Mouse (Mus musculus) gastrocnemius, adult 8-10 months (tissue): Measurements from ENCODE around the gene Grk6. TPM values are rescaled to one million over a fixed set of nuclear protein-coding genes. Genes with fewer than 3 reads are reported as not detected.
A peak's percentile ranks its signal among the peaks of the same experiment; 100 is the strongest.

ENCODE experiments used
- DNase-seq, 2 experiments: peaks; one replicate each; pipeline ENCODE4 v3.0.0; 2022; ENCODE audit warnings: low spot score in 2 of 2
- total RNA-seq, 4 experiments: library from RNA; stranded (reverse); gene quantifications; 2 replicates each; pipeline ENCODE4 v1.2.4; 2022

Gene Grk6
- 1 to 10 TPM; 6.9 to 9.7 (median 9.4) TPM for total RNA-seq

- DNase-seq, result peak; percentile 99
These were observed at the start of gene Grk6 for GRCm38 (mm10) chr13:55444937-55445315. Gene Grk6 (plus strand): TSS chr13:55445072.

GRCm38 (mm10) chr13:55398088-55398487 lies 46.8 kb upstream of the Grk6 start, which contains the start of gene Slc34a1:
Gene Slc34a1 (plus strand): TSS chr13:55398187.
- no peak for DNase-seq

- DNase-seq, result no peak
These were observed 45.4 kb upstream of the Grk6 start for GRCm38 (mm10) chr13:55399300-55400038.

- no peak for DNase-seq
These were observed 44.9 kb upstream of the Grk6 start for GRCm38 (mm10) chr13:55400039-55400346.

- no peak for DNase-seq
These were observed 41.6 kb upstream of the Grk6 start for GRCm38 (mm10) chr13:55403266-55403665.

- DNase-seq, result no peak
These were observed 40.7 kb upstream of the Grk6 start for GRCm38 (mm10) chr13:55403935-55404852.

GRCm38 (mm10) chr13:55404853-55405782 lies 39.8 kb upstream of the Grk6 start:
- peak in 1 of 2 experiments; percentile 28 for DNase-seq

- no peak for DNase-seq
These were observed 39.0 kb upstream of the Grk6 start for GRCm38 (mm10) chr13:55405783-55406390.

GRCm38 (mm10) chr13:55407341-55407740 lies 37.5 kb upstream of the Grk6 start:
- no peak for DNase-seq

- DNase-seq, result no peak
These were observed 36.2 kb upstream of the Grk6 start for GRCm38 (mm10) chr13:55408546-55409120.

- DNase-seq, result no peak
These were observed 33.0 kb upstream of the Grk6 start for GRCm38 (mm10) chr13:55411826-55412225.

GRCm38 (mm10) chr13:55412643-55413307 lies 32.1 kb upstream of the Grk6 start:
- DNase-seq, result no peak

- no peak for DNase-seq
These were observed 31.5 kb upstream of the Grk6 start for GRCm38 (mm10) chr13:55413333-55413732.

GRCm38 (mm10) chr13:55414743-55415380 lies 30.0 kb upstream of the Grk6 start, which contains the start of gene Pfn3:
Gene Pfn3 (minus strand): TSS chr13:55415232.
- peak in 1 of 2 experiments; percentile 12 for DNase-seq

GRCm38 (mm10) chr13:55418004-55418403 lies 26.9 kb upstream of the Grk6 start:
- peak; percentile 75 to 80 for DNase-seq

GRCm38 (mm10) chr13:55419142-55419541 lies 25.7 kb upstream of the Grk6 start:
- DNase-seq, result no peak

GRCm38 (mm10) chr13:55420018-55420932 lies 24.6 kb upstream of the Grk6 start:
- no peak for DNase-seq
